Mouse (Mus musculus): ENCODE measurements around the gene Cdh23. TPM values are rescaled to one million over a fixed set of nuclear protein-coding genes. Genes with fewer than 3 reads are reported as not detected.

Cdh23 gene
- total and polyA plus RNA-seq, 3 experiments: 4.7 to 7.7 (median 7.0) TPM

- WGBS: 65% methylated on average over 6 of the region's 6 CpGs
- Histone ChIP-seq H3K9ac (ENCODE audit: low read depth, low read length) (no peak overlapping the region), H3K79me2 (replicated peaks; ENCODE audit: control insufficient read depth, insufficient read depth, low read length) (no peaks in the 10 kb centered on the region), H3K27ac (no peak overlapping the region), H3K36me3 (ENCODE audit: control insufficient read depth, insufficient read depth, low read length) (no peaks in the 10 kb centered on the region), H3K4me3 (no peak overlapping the region), H3K27me3 (ENCODE audit: control insufficient read depth, insufficient read depth, low read length) (no peaks in the 10 kb centered on the region), H3K4me1 (ENCODE audit: control insufficient read depth, insufficient read depth, low read length) (no peaks in the 10 kb centered on the region)
- intact Hi-C loops (cut with DNase I): no loop called here
- no peak for DNase-seq
- TF ChIP-seq EP300 (IDR thresholded peaks at IDR 0.05; ENCODE audit: insufficient read depth, low read depth, low read length): no peak
- TF ChIP-seq POLR2A (IDR thresholded peaks at IDR 0.05; ENCODE audit: insufficient read depth, low read depth, low read length): no peak
- no peak for TF ChIP-seq CTCF (IDR thresholded peaks at IDR 0.05)
Measured at GRCm38 (mm10) chr10:60256088-60256487, 440.2 kb downstream of the Cdh23 start.

Other genes starting within 250 kb of the Cdh23 start
- gene Slc29a3, start 56.3 kb upstream of the Cdh23 start, total RNA-seq (2021): 1 to 10 TPM; 4.1 to 5.6 TPM
- gene Slc29a3, start 56.3 kb upstream of the Cdh23 start, polyA plus RNA-seq (2012; rRNA removed): 3.9 and 4.9 TPM in 2 replicates
- gene Unc5b, start 135.1 kb upstream of the Cdh23 start, total RNA-seq (2021): 10 to 100 TPM; 11.0 to 12.6 TPM
- 12.2 and 15.0 TPM in 2 replicates for gene Unc5b, start 135.1 kb upstream of the Cdh23 start, polyA plus RNA-seq (2012; rRNA removed)

Data from heart, adult 2 months (tissue).